ENCODE assay signal across 14 mouse cellular contexts in genomic region chr1:89932021-89932423, GRCm38 (mm10). TPM values are rescaled to one million over a fixed set of nuclear protein-coding genes. Genes with fewer than 3 reads are reported as not detected.
DNase-seq lines count a peak whose midpoint lies in the region; ATAC-seq lines count a peak whose summit lies in the region.
"Had no signal": no experiment of that assay in that cellular context is flagged by ENCODE, and none has a peak within 500 bp of the region (broad histone marks: within the 10 kb centered on the region; RNA-seq: fewer than 3 reads in every experiment).

No protein-coding gene starts in this region.

- 0 out of 2 replicates have a peak overlapping the region, but pooled peaks have one; percentile 82 for H3K4me2 ChIP-seq in heart, embryonic 14.5 days (ENCODE audit: low read length)
- no peak overlapping the region for H3K4me2 ChIP-seq in forebrain, embryonic 11.5 days (ENCODE audit: low read depth, low read length, severe bottlenecking)
- H3K4me2 ChIP-seq in hindbrain, embryonic 16.5 days (ENCODE audit: low read length), result peak overlapping the region; percentile 60
- peak overlapping the region; percentile 80 for H3K4me2 ChIP-seq in neural tube, embryonic 13.5 days

- DNase-seq in heart, adult 11 months, result no peak
- DNase-seq in forebrain, embryonic 11.5 days (ENCODE audit: low spot score), result peak; percentile 57
- DNase-seq in spleen, postnatal 10 days (ENCODE audit: low spot score in 2 of 2), result no peak
- DNase-seq in ovary, postnatal 10 days (ENCODE audit: low spot score), result no peak
- DNase-seq: adrenal gland, postnatal 14 days; right cerebral cortex, postnatal 14 days had no signal

- no peak overlapping the region for H3K27ac ChIP-seq in heart, embryonic 14.5 days (replicated peaks in 1 of 2; ENCODE audit: control insufficient read depth in 1 of 2, insufficient read depth in 1 of 2, low read depth in 2 of 2, low read length in 2 of 2)
- H3K27ac ChIP-seq in forebrain, embryonic 11.5 days (ENCODE audit: low read depth, low read length), result no peak overlapping the region
- no peak overlapping the region for H3K27ac ChIP-seq in hindbrain, embryonic 16.5 days (ENCODE audit: low read depth, low read length)
- peak overlapping the region; percentile 81 for H3K27ac ChIP-seq in neural tube, embryonic 13.5 days (replicated peaks)
- H3K27ac ChIP-seq: heart, embryonic 13.5 days; limb, embryonic 12.5 days had no signal

- WGBS in heart, embryonic 14.5 days, result 3% methylated on average over 19 of the region's 19 CpGs
- WGBS in forebrain, embryonic 11.5 days, result 1% methylated on average over 19 of the region's 19 CpGs
- 2% methylated on average over 19 of the region's 19 CpGs for WGBS in hindbrain, embryonic 16.5 days
- 1% methylated on average over 19 of the region's 19 CpGs for WGBS in neural tube, embryonic 13.5 days

- H3K4me3 ChIP-seq in heart, embryonic 14.5 days (ENCODE audit: control insufficient read depth in 1 of 2, insufficient read depth in 1 of 2, low read depth in 1 of 2, low read length in 2 of 2), result no peak overlapping the region
- H3K4me3 ChIP-seq in forebrain, embryonic 11.5 days (ENCODE audit: low read depth, low read length), result peak overlapping the region; percentile 37
- peak overlapping the region; percentile 50 for H3K4me3 ChIP-seq in hindbrain, embryonic 16.5 days (ENCODE audit: low read length)
- peak overlapping the region; percentile 64 for H3K4me3 ChIP-seq in neural tube, embryonic 13.5 days

- H3K36me3 ChIP-seq in heart, embryonic 14.5 days (ENCODE audit: control insufficient read depth, insufficient read depth, low read length), result no peaks in the 10 kb centered on the region
- no peaks in the 10 kb centered on the region for H3K36me3 ChIP-seq in forebrain, embryonic 11.5 days (ENCODE audit: control insufficient read depth, insufficient read depth, low read length)
- no peaks in the 10 kb centered on the region for H3K36me3 ChIP-seq in hindbrain, embryonic 16.5 days (ENCODE audit: control insufficient read depth, insufficient read depth, low read length)
- H3K36me3 ChIP-seq in neural tube, embryonic 13.5 days, result no peaks in the 10 kb centered on the region
- H3K36me3 ChIP-seq: heart, embryonic 13.5 days; limb, embryonic 12.5 days had no signal

- no peak for ATAC-seq in heart, embryonic 14.5 days (ENCODE audit: insufficient number of reproducible peaks, insufficient read depth, low FRiP score, low read depth)
- no peak for ATAC-seq in forebrain, embryonic 11.5 days (replicated peaks; ENCODE audit: low FRiP score)
- no peak for ATAC-seq in hindbrain, embryonic 16.5 days
- no peak for ATAC-seq in neural tube, embryonic 13.5 days (ENCODE audit: low read depth)
- no peak for ATAC-seq in erythroid progenitor cell, adult 5-6 weeks (replicated peaks; ENCODE audit: low FRiP score, poor library complexity, severe bottlenecking)

- no peak overlapping the region for H3K9ac ChIP-seq in heart, embryonic 14.5 days (ENCODE audit: low read length)
- no peak overlapping the region for H3K9ac ChIP-seq in forebrain, embryonic 11.5 days (ENCODE audit: low read length)
- peak overlapping the region; percentile 28; the same call in 1 of the 2 replicates for H3K9ac ChIP-seq in hindbrain, embryonic 16.5 days (ENCODE audit: low read depth, low read length)
- H3K9ac ChIP-seq in neural tube, embryonic 13.5 days, result peak overlapping the region; percentile 73
- H3K9ac ChIP-seq: heart, embryonic 13.5 days; limb, embryonic 12.5 days had no signal

- H3K27me3 ChIP-seq in heart, embryonic 14.5 days (ENCODE audit: control insufficient read depth, insufficient read depth, low read length), result peaks cover 100% of the 10 kb centered on the region
- peaks cover 95% of the 10 kb centered on the region for H3K27me3 ChIP-seq in forebrain, embryonic 11.5 days (ENCODE audit: control insufficient read depth, insufficient read depth, low read length)
- peaks cover 23% of the 10 kb centered on the region for H3K27me3 ChIP-seq in hindbrain, embryonic 16.5 days (replicated peaks; ENCODE audit: control insufficient read depth, insufficient read depth, low read length)
- peaks cover 82% of the 10 kb centered on the region for H3K27me3 ChIP-seq in neural tube, embryonic 13.5 days

- peaks cover 4 to 29% of the 10 kb centered on the region in 2 experiments; a peak in 3 of 4 replicates for H3K4me1 ChIP-seq in heart, embryonic 14.5 days (ENCODE audit: control insufficient read depth in 2 of 2, insufficient read depth in 2 of 2, low read length in 2 of 2)
- H3K4me1 ChIP-seq in forebrain, embryonic 11.5 days (replicated peaks; ENCODE audit: control insufficient read depth, insufficient read depth, low read length), result peaks cover 40% of the 10 kb centered on the region
- peaks cover 17% of the 10 kb centered on the region for H3K4me1 ChIP-seq in hindbrain, embryonic 16.5 days (ENCODE audit: control insufficient read depth, insufficient read depth, low read depth, low read length)
- peaks cover 92% of the 10 kb centered on the region for H3K4me1 ChIP-seq in neural tube, embryonic 13.5 days (replicated peaks)

- H3K9me3 ChIP-seq in heart, embryonic 14.5 days (ENCODE audit: control insufficient read depth, low read length), result no peaks in the 10 kb centered on the region
- H3K9me3 ChIP-seq in forebrain, embryonic 11.5 days (ENCODE audit: control insufficient read depth, low read length), result no peaks in the 10 kb centered on the region
- H3K9me3 ChIP-seq in hindbrain, embryonic 16.5 days (ENCODE audit: control insufficient read depth, low read length), result no peaks in the 10 kb centered on the region
- H3K9me3 ChIP-seq in neural tube, embryonic 13.5 days, result no peaks in the 10 kb centered on the region
- H3K9me3 ChIP-seq: heart, embryonic 13.5 days; limb, embryonic 12.5 days had no signal

RNA-seq across cellular contexts. Expression of gene Gbx2, which starts 1.0 kb away (rescaled TPM):
- 0.12 and 0.27 TPM in 2 replicates for polyA plus RNA-seq in heart, embryonic 14.5 days (2014; fragmentation: Nextera tagmentation; extraction: Ambion mirVana)
- 5.0 and 6.7 TPM in 2 replicates for polyA plus RNA-seq in forebrain, embryonic 11.5 days (2014; fragmentation: Nextera tagmentation; extraction: Ambion mirVana)
- polyA plus RNA-seq in hindbrain, embryonic 16.5 days (2015; fragmentation: Nextera tagmentation; extraction: Ambion mirVana), result 33.0 and 35.8 TPM in 2 replicates
- 42.7 and 44.6 TPM in 2 replicates for polyA plus RNA-seq in neural tube, embryonic 13.5 days (2015; fragmentation: Nextera tagmentation; extraction: Ambion mirVana)
- not detected in 2 replicates for total RNA-seq in erythroid progenitor cell, adult 5-6 weeks (2015; ENCODE audit: low replicate concordance)
- total RNA-seq in erythroid progenitor cell, adult 5-6 weeks (2017; ENCODE audit: low replicate concordance), result not detected in 2 replicates
- total RNA-seq: adrenal gland, postnatal 14 days had no signal
- polyA plus RNA-seq: limb, embryonic 12.5 days; lung, embryonic 16.5 days; stomach, embryonic 16.5 days had no signal

Comparison
In these comparisons a context has a peak if more than half of its experiments do, and no peak if none do; other contexts are left out.
1. H3K4me3 ChIP-seq: peak in forebrain, embryonic 11.5 days (single experiment), hindbrain, embryonic 16.5 days (single experiment) and neural tube, embryonic 13.5 days (single experiment); none in heart, embryonic 14.5 days (0 of 2).
2. H3K9ac ChIP-seq: peak in hindbrain, embryonic 16.5 days (single experiment) and neural tube, embryonic 13.5 days (single experiment); none in heart, embryonic 14.5 days (single experiment) and forebrain, embryonic 11.5 days (single experiment).